Mouse (Mus musculus) G1E-ER4 (cell line): ENCODE results near the gene Prnp. TPM values are rescaled to one million over a fixed set of nuclear protein-coding genes. Genes with fewer than 3 reads are reported as not detected.

ENCODE experiments used
- GATA1 ChIP-seq: IDR thresholded peaks from one replicate; pipeline ENCODE4 v1.8.0; 2012; ENCODE audit warnings: low read length, inconsistent platforms
- polyA plus RNA-seq: library from polyadenylated mRNA; stranded (reverse); fragments of >175 nt; gene quantifications from 2 replicates; pipeline ENCODE4 v1.2.3, GENCODE M21; 2012

Prnp gene
- polyA plus RNA-seq, result 159 and 194 TPM in 2 replicates

DNA sequence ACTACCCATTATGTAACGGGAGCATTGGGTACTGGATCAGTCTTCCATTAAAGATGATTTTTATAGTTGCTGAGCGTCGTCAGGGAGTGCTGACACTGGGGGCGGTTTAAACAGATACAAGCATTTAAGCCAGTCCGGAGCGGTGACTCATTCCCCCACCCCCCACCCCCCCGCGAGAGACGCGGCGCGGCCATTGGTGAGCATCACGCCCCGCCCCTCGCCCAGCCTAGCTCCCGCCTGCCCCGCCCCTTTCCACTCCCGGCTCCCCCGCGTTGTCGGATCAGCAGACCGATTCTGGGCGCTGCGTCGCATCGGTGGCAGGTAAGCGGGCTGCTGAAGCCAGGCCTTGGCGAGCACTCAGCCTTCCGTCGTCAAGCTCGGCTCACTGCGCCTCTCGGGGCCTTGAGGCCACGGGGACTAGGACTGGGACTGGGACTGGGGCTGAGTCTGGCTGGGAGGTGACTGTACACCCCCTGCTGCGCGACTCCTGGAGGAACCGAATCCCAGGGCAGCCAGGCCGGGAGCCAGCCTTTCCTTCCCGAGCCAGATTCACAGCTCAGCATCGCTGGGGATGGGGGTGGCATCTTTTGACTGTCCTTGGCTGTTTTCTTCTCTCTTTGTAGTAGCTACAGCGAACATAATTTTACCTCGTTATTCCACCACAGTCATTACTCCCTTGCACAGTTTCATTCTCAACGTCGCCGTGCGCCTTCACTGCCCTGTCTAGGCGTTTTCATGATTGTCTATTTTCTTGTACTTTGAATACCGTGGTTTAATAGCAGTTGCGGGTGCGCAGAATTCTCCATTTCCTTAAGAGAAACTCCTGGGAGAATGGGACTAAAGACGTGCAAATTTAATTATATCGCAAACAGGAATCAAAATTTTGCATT is at the start of gene Prnp, which contains the start of gene Prn:
Gene Prnp, plus strand, starts transcription at position 246 of the 890 bp plus-strand sequence.
Gene Prn, plus strand, starts transcription at position 275 of the 890 bp plus-strand sequence.
- TF ChIP-seq GATA1, result no peak

DNA sequence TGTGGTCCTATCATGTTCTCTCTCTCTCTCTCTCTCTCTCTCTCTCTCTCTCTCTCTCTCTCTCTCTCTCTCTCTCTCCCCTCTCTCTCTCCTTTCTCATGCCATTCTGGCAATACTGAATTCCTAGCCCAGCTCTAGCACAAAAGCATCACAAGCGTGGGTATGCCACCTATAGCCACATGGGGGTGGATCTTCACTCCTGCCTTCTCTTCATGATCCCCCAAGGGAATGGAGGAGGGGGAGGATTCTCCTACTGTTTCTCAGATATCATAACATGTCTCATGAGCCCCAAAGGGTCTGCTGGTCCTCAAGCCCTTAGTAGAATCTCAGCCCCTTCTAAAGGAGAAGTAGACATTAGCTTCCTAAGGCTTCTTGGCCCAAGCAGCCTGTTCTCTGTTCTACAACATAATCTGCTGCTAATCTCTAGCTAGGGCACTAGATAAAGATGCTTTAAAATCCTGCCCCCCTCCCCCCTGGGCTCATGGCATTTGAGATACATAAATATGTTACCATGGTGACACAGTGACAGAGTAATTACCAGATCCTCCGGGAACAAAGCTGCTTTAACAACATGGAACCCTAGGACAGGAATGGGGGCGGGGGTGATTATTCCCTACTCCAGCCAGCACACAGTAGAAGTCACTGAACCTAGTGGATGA is 47.0 kb upstream of the Prnp start:
- TF ChIP-seq GATA1, result no peak

DNA sequence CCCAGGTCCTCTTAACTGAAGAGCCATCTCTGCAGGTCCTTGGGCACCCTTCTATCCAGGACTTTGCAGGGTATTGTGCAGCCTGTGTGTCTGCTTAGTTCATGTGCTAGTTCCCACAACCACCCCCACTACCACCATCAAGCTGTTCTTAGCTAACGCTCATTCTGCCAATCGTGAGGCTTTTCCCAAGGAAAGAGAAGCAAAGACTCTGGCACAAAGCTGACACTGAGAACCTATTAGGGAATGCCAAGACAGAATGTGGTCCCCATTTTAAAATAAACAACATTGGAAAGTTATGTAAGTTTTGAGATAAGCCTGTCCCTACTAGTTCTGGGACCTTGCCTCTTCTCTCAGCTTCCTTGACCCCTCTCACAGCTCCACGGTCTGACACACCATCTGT is 46.3 kb upstream of the Prnp start:
- no peak for TF ChIP-seq GATA1

DNA sequence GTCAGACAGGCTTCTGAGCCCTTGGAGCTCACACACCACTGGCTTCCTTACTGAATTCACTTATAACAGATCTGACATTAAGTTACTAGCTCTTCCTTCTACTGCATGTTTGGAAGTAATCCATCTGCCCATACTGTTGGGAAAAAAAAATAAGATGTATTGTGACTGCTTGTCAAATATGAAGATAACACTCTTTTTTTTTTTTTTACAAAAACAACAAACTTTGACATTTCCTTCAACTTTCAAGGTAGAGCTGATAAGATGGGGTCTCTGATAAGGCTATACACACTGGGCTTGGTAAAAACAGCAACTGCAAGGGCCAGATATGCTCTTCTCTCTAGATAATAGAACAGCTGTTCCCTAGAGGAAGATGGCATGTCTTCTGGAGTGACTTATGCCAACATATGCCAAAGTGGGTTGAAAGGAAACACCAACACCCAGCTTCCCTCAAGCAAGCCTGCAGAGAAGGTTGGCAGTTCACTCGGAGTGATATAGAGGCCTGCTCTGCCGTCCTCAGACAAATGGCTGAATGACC is 45.4 kb upstream of the Prnp start:
- peak; percentile 59 for TF ChIP-seq GATA1

DNA sequence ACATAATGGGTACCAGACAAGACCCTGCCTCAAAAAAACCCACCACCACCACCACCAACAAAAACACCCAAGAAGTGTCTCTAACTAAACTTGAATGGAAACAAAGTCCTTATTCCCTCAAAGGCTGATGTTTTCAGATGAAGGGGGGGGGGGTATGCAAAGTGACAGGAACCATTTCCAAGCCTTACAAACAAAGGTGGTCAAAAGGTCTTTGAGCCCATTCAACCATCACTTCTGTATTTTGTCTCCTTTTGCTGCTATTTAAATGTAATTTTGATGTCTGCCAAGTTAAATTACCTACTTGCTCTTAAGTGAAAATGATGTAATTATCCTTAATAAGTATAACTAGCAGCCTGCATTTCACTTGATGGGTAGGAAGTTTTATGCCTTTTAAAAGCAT is 43.1 kb upstream of the Prnp start:
- TF ChIP-seq GATA1, result no peak

DNA sequence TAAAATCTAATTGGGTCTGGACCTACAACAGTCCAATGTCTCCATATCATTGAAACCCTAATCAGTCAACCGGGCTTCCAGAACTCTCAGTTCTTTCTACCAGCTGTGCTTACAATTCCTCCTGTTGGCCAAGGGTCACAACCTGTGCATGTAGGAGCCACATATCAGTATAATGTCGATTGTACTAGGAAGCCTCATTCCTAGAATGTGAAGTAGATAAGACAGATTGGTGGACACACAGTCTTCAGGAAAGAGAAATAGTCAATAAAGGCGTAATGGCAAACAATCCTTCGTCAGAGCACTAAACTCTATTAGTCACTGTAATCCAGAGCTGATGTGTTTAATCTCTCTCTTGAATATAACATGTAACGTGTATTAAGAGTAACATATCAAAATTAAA is 40.7 kb upstream of the Prnp start:
- TF ChIP-seq GATA1, result no peak

DNA sequence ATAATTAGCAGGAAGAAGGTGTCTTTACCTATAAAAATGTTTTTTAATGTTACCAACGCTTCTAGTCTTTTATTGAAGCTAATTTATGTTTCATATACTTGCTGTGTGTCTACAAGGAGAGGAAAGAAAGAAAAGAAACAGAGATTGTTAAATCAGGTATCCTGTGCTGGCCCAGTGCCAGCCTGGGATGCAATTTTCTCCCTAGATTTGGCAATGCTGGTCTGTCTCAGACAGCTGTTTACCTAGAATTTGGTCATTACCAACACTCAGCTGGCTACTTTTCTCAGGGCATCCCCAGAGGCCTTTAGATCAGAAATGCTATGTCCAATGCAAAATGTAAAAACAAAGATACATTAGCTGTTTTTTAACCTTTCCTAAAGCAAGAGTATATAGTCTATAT is 36.4 kb upstream of the Prnp start:
- TF ChIP-seq GATA1, result no peak

DNA sequence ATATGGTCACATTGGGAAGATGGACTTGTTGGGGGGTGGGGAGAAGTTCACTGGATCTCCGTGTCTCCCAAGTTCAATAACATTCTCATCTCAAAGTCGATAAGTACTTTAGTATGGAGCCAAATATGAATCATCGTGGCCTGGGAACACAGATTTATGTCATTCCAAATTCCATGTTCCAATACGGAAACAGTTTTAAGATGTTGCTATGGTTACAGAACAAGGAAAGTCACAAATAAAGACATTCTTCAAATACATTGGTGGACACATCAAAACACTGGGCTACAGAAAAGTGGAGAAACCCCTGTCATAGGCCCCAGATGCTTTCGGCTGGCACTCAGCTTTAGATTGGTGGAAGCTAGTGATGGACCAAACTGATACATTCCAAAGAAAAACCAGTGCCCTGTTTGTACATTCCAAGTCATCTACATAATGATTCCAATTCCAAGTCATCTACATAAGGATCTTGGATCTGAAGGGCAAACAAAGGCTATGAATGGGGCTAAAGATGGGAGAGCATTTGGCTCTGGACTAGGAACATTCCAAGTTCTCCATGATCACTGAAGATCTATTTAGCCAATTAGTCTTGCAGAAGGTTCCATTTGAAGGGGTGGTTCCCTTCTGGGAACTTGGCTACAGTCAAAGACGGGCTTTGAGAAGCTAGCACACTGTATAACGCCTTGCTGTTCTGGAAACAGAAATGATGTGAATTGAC is 33.0 kb upstream of the Prnp start:
- TF ChIP-seq GATA1, result no peak

DNA sequence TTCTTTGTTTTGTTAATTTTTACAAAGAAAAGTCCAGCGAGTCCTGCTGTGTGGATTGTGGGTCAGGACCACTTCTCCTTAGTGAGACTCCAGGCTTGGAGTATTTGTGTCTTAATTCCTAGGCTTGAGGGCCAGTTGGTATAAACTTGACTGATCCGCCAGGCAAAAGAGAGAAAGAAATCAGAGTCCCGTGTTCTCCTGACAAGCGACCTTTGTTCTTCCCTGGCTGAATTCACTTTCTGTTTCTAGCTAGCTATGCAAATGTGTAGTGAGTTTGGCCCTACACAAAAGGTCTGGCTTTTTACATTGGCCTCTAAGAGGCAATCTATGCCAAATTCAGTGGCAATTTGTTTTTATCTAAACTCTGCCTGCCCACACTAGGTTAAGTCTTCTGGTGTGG is 28.0 kb upstream of the Prnp start:
- TF ChIP-seq GATA1, result no peak

DNA sequence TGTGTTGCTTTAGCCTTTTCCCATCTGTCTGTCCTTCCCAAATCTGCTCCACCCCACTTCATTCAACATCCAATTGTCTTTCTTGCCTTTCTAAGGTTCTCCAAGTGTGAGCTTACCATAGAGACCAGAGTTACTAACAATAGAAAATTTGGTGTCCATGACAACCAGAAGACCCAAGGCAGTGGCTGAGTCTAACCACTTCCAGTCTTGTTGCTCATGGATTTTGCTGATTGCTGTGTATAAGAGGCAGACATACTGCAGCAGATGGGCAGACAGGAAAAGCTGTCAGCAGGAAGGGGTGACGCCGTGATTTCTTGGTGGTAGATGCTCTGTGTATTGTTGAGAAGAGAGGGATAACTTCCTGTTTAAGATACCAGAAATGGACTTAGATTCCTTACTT is 26.6 kb upstream of the Prnp start:
- TF ChIP-seq GATA1, result no peak

DNA sequence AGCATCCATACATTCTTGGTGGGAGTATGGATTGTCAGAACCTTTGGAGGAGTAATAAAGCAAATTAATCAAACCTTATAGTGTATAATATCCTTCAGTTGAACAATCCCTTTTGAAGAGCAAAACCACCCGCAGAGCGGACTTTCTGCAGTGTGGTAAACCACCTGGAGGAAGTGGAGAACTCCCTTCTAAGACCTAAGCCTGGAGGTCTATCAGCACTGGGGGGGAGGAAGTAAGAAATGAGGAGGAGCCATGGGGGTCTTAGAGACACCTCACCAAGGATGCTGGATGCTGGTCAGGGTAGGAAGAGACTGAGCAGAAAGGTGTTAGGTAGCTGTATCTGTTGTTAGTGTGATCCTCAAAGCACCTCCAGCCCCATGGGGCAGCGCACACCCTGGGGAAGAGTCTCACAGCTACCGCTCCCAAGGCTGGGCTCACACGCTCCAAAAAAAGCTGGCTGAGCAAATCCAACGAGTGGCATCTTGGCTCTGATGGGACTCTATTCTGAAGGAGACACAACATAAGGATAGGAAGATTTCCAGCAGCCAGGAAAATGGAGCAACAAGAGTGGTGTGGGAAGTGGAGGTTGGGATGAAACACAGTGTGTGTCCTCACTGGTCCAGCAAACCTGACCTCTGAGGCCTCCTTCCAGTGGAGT is 23.1 kb upstream of the Prnp start:
- no peak for TF ChIP-seq GATA1

DNA sequence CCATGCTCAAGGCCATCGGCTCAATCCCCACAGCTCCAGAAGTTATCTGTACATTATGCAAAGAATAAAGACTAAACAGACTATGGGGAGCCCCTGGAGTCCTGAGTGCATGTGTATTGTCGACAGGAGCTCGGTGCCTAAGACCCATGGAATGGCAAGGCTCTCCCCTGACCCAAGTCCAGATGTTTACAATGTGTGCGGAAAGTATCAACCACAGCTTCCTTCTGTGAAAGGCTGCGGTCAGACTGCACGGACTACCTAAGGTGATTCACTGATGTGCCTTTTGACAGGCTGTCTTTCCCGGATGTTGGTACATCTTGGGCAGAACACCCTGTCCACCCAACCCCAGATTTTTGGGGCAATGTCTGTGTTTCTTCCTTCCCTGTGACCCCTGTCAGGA is 21.5 kb upstream of the Prnp start:
- no peak for TF ChIP-seq GATA1

DNA sequence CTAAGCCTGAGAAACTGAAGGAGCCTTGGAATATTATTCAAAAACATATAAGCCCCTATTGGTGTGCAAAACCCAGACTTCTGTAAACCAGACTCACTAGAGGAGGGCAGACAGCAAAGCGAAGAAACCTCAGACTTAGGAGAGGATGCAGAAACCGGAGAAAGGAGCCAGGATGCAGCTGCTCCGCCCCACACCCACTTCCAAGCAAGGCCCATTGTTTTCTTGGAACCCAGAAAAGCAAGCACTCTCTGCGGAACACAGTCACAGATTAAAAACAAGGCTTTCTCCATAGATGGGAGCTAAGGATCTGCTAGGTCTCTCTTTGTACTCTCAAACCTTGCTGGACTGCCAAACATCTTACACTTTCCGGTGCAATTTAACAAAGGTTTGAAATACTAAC is 17.2 kb upstream of the Prnp start:
- TF ChIP-seq GATA1, result no peak

DNA sequence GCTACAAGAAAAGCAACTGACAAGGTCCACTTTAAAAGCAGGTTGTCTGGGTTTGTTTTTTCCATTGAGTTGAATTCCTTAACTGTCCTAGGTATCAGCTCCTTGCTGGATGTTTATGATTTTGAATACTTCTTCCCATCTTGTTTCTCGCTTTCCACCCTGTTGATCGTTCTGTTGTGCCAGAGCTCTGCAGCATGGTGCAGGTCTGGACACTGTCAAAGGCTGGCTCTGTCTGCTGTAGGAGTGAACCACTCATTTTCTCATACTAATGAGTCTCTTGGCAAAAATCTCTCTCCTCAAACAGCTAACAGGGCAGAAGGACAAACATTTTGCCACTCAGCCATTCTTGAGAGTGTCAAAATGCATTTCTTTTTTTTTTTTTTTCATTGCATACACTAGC is 14.6 kb upstream of the Prnp start:
- no peak for TF ChIP-seq GATA1

DNA sequence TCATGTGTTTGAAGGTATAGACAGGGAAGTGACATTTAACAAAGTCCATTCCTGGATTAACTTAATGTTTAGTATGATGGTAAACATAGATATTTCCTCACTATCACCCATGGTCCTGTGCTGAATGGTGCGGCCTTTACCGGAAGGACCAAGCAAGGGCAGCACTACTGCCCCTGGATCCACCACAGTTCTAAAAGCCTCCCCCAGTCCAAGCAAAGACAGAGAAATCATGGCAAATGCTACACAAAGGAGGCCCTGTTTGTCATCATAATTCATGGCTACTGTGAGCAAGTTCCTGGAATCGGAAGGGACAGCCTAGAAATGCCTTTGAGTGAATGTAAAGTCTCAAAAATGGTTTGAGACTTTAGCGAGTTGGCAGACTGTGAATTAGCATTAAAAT is 13.7 kb upstream of the Prnp start:
- no peak for TF ChIP-seq GATA1
